Mouse (Mus musculus) intestine, embryonic 14.5 days (tissue): ENCODE measurements at regions not wholly inside any gene's neighbourhood (a gene's known extent, or its start where the extent isn't known, plus 50 kb on each side); places are given as distances from the start of the nearest gene placed in this dataset.

Experiments
- ATAC-seq: fragments of 200-750 bp; cut with Nextera tagmentation; replicated peaks from 2 replicates; pipeline ENCODE4 v1.8.0; 2017; ENCODE audit warnings: low read depth, moderate number of reproducible peaks, moderate TSS enrichment, moderate library complexity; ENCODE audit not compliant: low FRiP score, low TSS enrichment
- DNase-seq: peaks from one replicate; pipeline ENCODE4 v3.0.0-alpha.2; 2018; ENCODE audit warnings: low spot score
- H3K27ac ChIP-seq: fragments of 300-500 bp; sonication (generic); 2 replicates; pipeline ENCODE4 v1.5.1; 2014; ENCODE audit warnings: low read depth, mild to moderate bottlenecking, control low read depth
- H3K27me3 ChIP-seq: fragments of 300-500 bp; sonication (generic); replicated peaks from 2 replicates; pipeline ENCODE4 v1.6.1; 2014; ENCODE audit warnings: low read length, control low read depth; ENCODE audit not compliant: control insufficient read depth, insufficient read depth
- H3K36me3 ChIP-seq: fragments of 300-500 bp; sonication (generic); 2 replicates; pipeline ENCODE4 v1.6.1; 2014; ENCODE audit warnings: low read length, control low read depth; ENCODE audit not compliant: control insufficient read depth, insufficient read depth
- H3K4me1 ChIP-seq: fragments of 300-500 bp; sonication (generic); replicated peaks from 2 replicates; pipeline ENCODE4 v1.6.1; 2014; ENCODE audit warnings: low read length, control low read depth, mixed read lengths; ENCODE audit not compliant: control insufficient read depth, insufficient read depth
- H3K4me2 ChIP-seq: fragments of 300-500 bp; sonication (generic); 2 replicates; pipeline ENCODE4 v1.6.1; 2014; ENCODE audit warnings: low read length
- H3K4me3 ChIP-seq: fragments of 300-500 bp; sonication (generic); 2 replicates; pipeline ENCODE4 v1.5.1; 2014; ENCODE audit warnings: low read depth, low read length, control low read depth, mixed read lengths
- H3K9ac ChIP-seq: fragments of 300-500 bp; sonication (generic); 2 replicates; pipeline ENCODE4 v1.6.1; 2014; ENCODE audit warnings: mild to moderate bottlenecking, low read length
- H3K9me3 ChIP-seq: fragments of 300-500 bp; sonication (generic); 2 replicates; pipeline ENCODE4 v1.6.1; 2016; ENCODE audit warnings: low read length, control low read depth; ENCODE audit not compliant: control insufficient read depth
- WGBS: fragments of 180-500 bp; shearing (Covaris S2); extraction: QIAGEN DNeasy Blood & Tissue Kit; methylation state at CpG from one replicate; pipeline ENCODE4 v1.1.7; 2014; 5-methylcytosine and 5-hydroxymethylcytosine counted together

GRCm38 (mm10) chr9:104496220-104496619 is 50.9 kb upstream of the Cpne4 start:
- Histone ChIP-seq H3K4me1 (no peaks in the 10 kb centered on the region), H3K4me3 (no peak overlapping the region), H3K27ac (no peak overlapping the region), H3K4me2 (no peak overlapping the region), H3K27me3 (no peaks in the 10 kb centered on the region), H3K9me3 (no peaks in the 10 kb centered on the region), H3K9ac (no peak overlapping the region), H3K36me3 (no peaks in the 10 kb centered on the region)
- WGBS = 65% methylated on average over 9 of the region's 9 CpGs
- ATAC-seq = no peak
- DNase-seq = no peak

DNA sequence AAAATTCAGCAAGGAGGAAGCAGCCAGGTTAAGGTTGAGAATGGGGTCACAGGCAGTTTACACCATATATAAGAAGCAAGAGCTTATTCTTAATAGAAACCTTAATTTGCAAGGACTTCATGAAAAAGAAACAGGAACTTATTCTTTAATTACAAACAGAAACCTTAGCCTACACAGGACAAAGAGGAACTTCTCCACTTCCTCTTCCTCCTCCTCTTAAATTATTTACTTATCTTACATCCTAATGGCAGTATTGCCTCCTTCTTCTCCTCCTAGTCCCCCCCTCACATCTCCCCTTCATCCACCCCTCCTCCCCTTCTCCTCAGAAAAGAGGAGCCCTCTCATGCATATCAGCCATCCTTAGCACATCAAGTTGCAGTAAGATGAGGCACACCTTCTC is 56.4 kb upstream of the Cpne4 start:
- DNase-seq (no peak), ATAC-seq (no peak)
- H3K9ac ChIP-seq = no peak overlapping the region
- H3K4me1 ChIP-seq = no peaks in the 10 kb centered on the region
- no peaks in the 10 kb centered on the region for H3K27me3 ChIP-seq
- no peaks in the 10 kb centered on the region for H3K9me3 ChIP-seq
- H3K27ac ChIP-seq = no peak overlapping the region
- H3K4me3 ChIP-seq = no peak overlapping the region
- H3K36me3 ChIP-seq = no peaks in the 10 kb centered on the region
- H3K4me2 ChIP-seq = no peak overlapping the region

GRCm38 (mm10) chr9:104489383-104489782 is 57.7 kb upstream of the Cpne4 start:
- ATAC-seq = no peak
- Histone ChIP-seq H3K4me3 (no peak overlapping the region), H3K9ac (no peak overlapping the region), H3K4me2 (no peak overlapping the region), H3K4me1 (no peaks in the 10 kb centered on the region), H3K9me3 (no peaks in the 10 kb centered on the region), H3K36me3 (no peaks in the 10 kb centered on the region), H3K27me3 (no peaks in the 10 kb centered on the region), H3K27ac (no peak overlapping the region)
- DNase-seq = no peak
- 39% methylated on average over 6 of the region's 6 CpGs for WGBS

DNA sequence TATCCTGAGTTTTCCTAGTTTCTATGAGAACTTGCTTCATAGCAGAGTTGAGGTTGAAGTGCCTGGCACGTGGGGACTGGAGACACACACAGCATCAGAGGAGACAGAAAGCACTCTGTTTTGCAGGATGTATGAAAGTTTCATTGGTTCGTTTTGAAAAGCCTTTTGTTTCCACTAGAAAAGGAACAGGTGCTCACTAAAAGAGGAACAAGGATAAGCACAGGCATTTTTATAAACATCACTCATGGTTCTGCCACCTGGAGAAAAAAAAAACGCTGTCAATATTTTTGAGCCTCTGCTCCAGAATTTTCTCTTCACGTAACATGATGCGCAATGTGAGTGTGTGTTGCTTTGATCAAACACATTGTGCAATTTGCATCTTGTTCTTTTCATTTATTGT is 64.6 kb upstream of the Cpne4 start:
- Histone ChIP-seq H3K27ac (no peak overlapping the region), H3K4me2 (no peak overlapping the region), H3K9ac (no peak overlapping the region), H3K27me3 (no peaks in the 10 kb centered on the region), H3K4me1 (no peaks in the 10 kb centered on the region), H3K9me3 (no peaks in the 10 kb centered on the region), H3K4me3 (no peak overlapping the region), H3K36me3 (no peaks in the 10 kb centered on the region)
- DNase-seq (no peak), ATAC-seq (no peak)
- WGBS = 77% methylated on average over 5 of the region's 5 CpGs

DNA sequence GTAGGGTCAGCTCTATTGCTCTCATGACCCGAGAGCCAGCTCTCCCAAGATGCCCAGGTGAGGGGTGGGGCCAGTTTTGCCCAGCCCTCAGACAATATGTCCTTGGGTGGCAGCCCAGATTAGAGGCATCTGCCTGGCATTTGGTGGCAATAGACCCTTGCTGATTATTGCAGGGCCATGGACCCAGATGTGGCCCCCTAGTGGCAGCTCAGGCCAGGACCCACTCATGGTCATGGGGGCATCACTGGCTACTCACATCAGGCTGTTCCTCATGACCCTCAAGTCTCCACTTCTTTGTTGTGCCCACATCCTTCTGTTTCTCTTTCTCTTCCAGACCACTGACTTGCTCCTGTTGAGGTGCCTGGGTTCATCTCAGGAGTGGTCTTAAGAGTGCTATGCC is 66.4 kb upstream of the Cpne4 start:
- Histone ChIP-seq H3K36me3 (no peaks in the 10 kb centered on the region), H3K4me3 (no peak overlapping the region), H3K9ac (no peak overlapping the region), H3K9me3 (no peaks in the 10 kb centered on the region), H3K27me3 (no peaks in the 10 kb centered on the region), H3K27ac (no peak overlapping the region), H3K4me1 (no peaks in the 10 kb centered on the region), H3K4me2 (no peak overlapping the region)
- ATAC-seq (no peak), DNase-seq (no peak)
- 67% methylated on average over 1 of the region's 1 CpGs for WGBS

GRCm38 (mm10) chr9:104474831-104475230 is 72.3 kb upstream of the Cpne4 start:
- 64% methylated on average over 4 of the region's 4 CpGs for WGBS
- H3K9me3 ChIP-seq = no peaks in the 10 kb centered on the region
- no peak for ATAC-seq

GRCm38 (mm10) chr9:104467238-104467637 is 79.8 kb upstream of the Cpne4 start:
- H3K27ac ChIP-seq = no peak overlapping the region
- no peaks in the 10 kb centered on the region for H3K36me3 ChIP-seq
- 81% methylated on average over 1 of the region's 1 CpGs for WGBS

More at GRCm38 (mm10) chr9:104474831-104475230, 72.3 kb upstream of the Cpne4 start:
- Histone ChIP-seq H3K36me3 (no peaks in the 10 kb centered on the region), H3K27ac (no peak overlapping the region), H3K4me2 (no peak overlapping the region), H3K27me3 (no peaks in the 10 kb centered on the region), H3K4me1 (no peaks in the 10 kb centered on the region), H3K9ac (no peak overlapping the region), H3K4me3 (no peak overlapping the region)
- no peak for DNase-seq

DNA sequence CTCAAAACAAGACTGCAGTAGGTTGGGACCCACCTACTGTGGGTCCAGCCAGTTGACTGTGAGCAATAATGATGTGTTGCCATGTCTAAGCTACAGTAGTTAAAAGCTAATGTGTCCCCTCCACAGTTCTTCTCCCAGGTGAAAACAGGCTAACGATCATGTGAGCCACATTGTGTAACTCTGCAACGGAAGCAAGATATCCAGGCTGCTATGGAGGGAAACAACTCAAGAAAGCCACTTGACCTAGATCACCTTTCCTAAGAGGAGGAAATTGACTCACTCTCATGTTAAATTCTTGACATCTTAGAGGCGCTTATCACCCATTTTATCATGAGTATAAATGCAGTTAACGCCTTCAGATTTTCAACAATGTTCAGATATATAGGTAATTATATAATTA is 83.4 kb upstream of the Cpne4 start:
- H3K4me1 ChIP-seq = no peaks in the 10 kb centered on the region
- DNase-seq (no peak), ATAC-seq (no peak)
- H3K9me3 ChIP-seq = no peaks in the 10 kb centered on the region
- WGBS = 82% methylated on average over 4 of the region's 4 CpGs
- H3K9ac ChIP-seq = no peak overlapping the region
- no peak overlapping the region for H3K27ac ChIP-seq
- no peak overlapping the region for H3K4me3 ChIP-seq
- no peak overlapping the region for H3K4me2 ChIP-seq
- no peaks in the 10 kb centered on the region for H3K27me3 ChIP-seq
- H3K36me3 ChIP-seq = no peaks in the 10 kb centered on the region

More at GRCm38 (mm10) chr9:104467238-104467637, 79.8 kb upstream of the Cpne4 start:
- Histone ChIP-seq H3K9ac (no peak overlapping the region), H3K4me3 (no peak overlapping the region), H3K27me3 (no peaks in the 10 kb centered on the region), H3K4me2 (no peak overlapping the region), H3K9me3 (no peaks in the 10 kb centered on the region), H3K4me1 (no peaks in the 10 kb centered on the region)
- DNase-seq (no peak), ATAC-seq (no peak)

GRCm38 (mm10) chr9:104460133-104460532 is 87.0 kb upstream of the Cpne4 start:
- no peaks in the 10 kb centered on the region for H3K4me1 ChIP-seq
- ATAC-seq = no peak
- no peak overlapping the region for H3K4me2 ChIP-seq
- H3K9me3 ChIP-seq = no peaks in the 10 kb centered on the region
- H3K36me3 ChIP-seq = no peaks in the 10 kb centered on the region
- H3K9ac ChIP-seq = no peak overlapping the region
- H3K4me3 ChIP-seq = no peak overlapping the region
- DNase-seq = no peak
- no peaks in the 10 kb centered on the region for H3K27me3 ChIP-seq
- H3K27ac ChIP-seq = no peak overlapping the region
